In genomic region chr2:145830417-145830816, GRCm38 (mm10) we compare ENCODE assay signal across 15 mouse cellular contexts.
"Had no signal": no experiment of that assay in that cellular context is flagged by ENCODE, and none has a peak within 500 bp of the region (broad histone marks: within the 10 kb centered on the region; RNA-seq: fewer than 3 reads in every experiment).

No protein-coding gene starts in this region.

- H3K27me3 ChIP-seq: intestine, embryonic 15.5 days; stomach, embryonic 15.5 days had no signal

- H3K27ac ChIP-seq: intestine, embryonic 15.5 days; kidney, postnatal 0 days; layer of hippocampus, adult 2 months; left cerebral cortex, adult 2 months; liver, embryonic 14.5 days; stomach, embryonic 15.5 days had no signal

- DNase-seq: kidney, adult 18-20 months; kidney, postnatal 4 days; liver; lung, adult 2 months; lung, postnatal 10 days; midbrain, embryonic 14.5 days; right cerebral cortex, postnatal 14 days; thymus, postnatal 4 days had no signal

- H3K9ac ChIP-seq: intestine, embryonic 15.5 days; liver, embryonic 14.5 days; stomach, embryonic 15.5 days had no signal

- ATAC-seq: intestine, embryonic 15.5 days had no signal

- H3K36me3 ChIP-seq: intestine, embryonic 15.5 days; stomach, embryonic 15.5 days had no signal

- H3K9me3 ChIP-seq: intestine, embryonic 15.5 days; stomach, embryonic 15.5 days had no signal

- H3K4me2 ChIP-seq: intestine, embryonic 15.5 days; stomach, embryonic 15.5 days had no signal

- H3K4me3 ChIP-seq: intestine, embryonic 15.5 days; layer of hippocampus, adult 2 months; left cerebral cortex, adult 2 months; myocyte; stomach, embryonic 15.5 days had no signal
